Mouse (Mus musculus) heart, embryonic 10.5 days (tissue): ENCODE measurements around the gene Dspp. TPM values are rescaled to one million over a fixed set of nuclear protein-coding genes. Genes with fewer than 3 reads are reported as not detected.

Experiments used
- DNase-seq: peaks from one replicate; pipeline ENCODE4 v3.0.0-alpha.2; 2017; ENCODE audit warnings: low spot score
- H3K27ac ChIP-seq: fragments of 300-500 bp; sonication (generic); 2 replicates; pipeline ENCODE4 v1.5.1; 2016; ENCODE audit warnings: mild to moderate bottlenecking
- H3K27me3 ChIP-seq: fragments of 300-500 bp; sonication (generic); 2 replicates; pipeline ENCODE4 v1.6.1; 2016; ENCODE audit warnings: mild to moderate bottlenecking; ENCODE audit not compliant: poor library complexity, insufficient read depth, severe bottlenecking
- H3K36me3 ChIP-seq: fragments of 300-500 bp; sonication (generic); 2 replicates; pipeline ENCODE4 v1.6.1; 2016; ENCODE audit warnings: mild to moderate bottlenecking, moderate library complexity
- H3K4me1 ChIP-seq: fragments of 300-500 bp; sonication (generic); 2 replicates; pipeline ENCODE4 v1.6.1; 2016; ENCODE audit warnings: mild to moderate bottlenecking
- H3K4me3 ChIP-seq: fragments of 300-500 bp; sonication (generic); 2 replicates; pipeline ENCODE4 v1.5.1; 2016; ENCODE audit warnings: mild to moderate bottlenecking, moderate library complexity
- H3K9me3 ChIP-seq: fragments of 300-500 bp; sonication (generic); 2 replicates; pipeline ENCODE4 v1.6.1; 2016; ENCODE audit warnings: mild to moderate bottlenecking, moderate library complexity
- WGBS: fragments of 180-500 bp; shearing (Covaris S2); methylation state at CpG from one replicate; pipeline ENCODE4 v1.1.7; 2016; 5-methylcytosine and 5-hydroxymethylcytosine counted together
- polyA plus RNA-seq: library from polyadenylated mRNA; unstranded; fragments of >200 nt; fragmentation: Nextera tagmentation; extraction: Ambion mirVana; gene quantifications from 2 replicates; pipeline ENCODE4 v1.2.1, GENCODE M21; 2016

Dspp gene
- polyA plus RNA-seq, 1 experiment from 2014 or later, result not detected

GRCm38 (mm10) chr5:104218926-104219325, 48.4 kb downstream of the Dspp start:
- Histone ChIP-seq H3K27me3 (no peaks in the 10 kb centered on the region), H3K4me1 (no peaks in the 10 kb centered on the region), H3K4me3 (no peak overlapping the region), H3K36me3 (no peaks in the 10 kb centered on the region), H3K27ac (no peak overlapping the region), H3K9me3 (no peaks in the 10 kb centered on the region)
- DNase-seq, result no peak
- WGBS, result 32% methylated on average over 5 of the region's 5 CpGs

- Histone ChIP-seq H3K27me3 (no peaks in the 10 kb centered on the region), H3K36me3 (no peaks in the 10 kb centered on the region), H3K4me3 (no peak overlapping the region), H3K27ac (no peak overlapping the region), H3K4me1 (no peaks in the 10 kb centered on the region), H3K9me3 (no peaks in the 10 kb centered on the region)
- 62% methylated on average over 3 of the region's 3 CpGs for WGBS
- no peak for DNase-seq
Observed at GRCm38 (mm10) chr5:104224299-104224698, 53.8 kb downstream of the Dspp start.

DNA sequence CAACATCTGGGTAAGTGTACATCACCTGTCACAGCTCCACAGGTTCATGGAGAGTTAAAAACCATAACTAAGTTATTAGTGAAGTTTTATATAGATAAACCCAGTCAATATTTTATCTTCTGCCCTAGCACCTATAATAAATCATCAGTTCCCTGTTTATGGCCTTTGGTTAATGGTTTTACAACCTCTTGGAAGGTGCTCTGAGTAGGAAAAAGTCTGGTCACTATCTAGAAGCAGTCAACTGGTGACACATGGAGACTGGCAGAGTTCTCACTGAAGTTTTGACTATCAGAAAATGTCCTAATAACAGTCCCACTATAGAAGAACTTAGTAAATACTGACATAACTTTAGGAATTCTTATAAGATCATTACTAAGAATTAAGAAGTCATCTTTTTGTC, 54.2 kb downstream of the Dspp start:
- Histone ChIP-seq H3K9me3 (no peaks in the 10 kb centered on the region), H3K27ac (no peak overlapping the region), H3K4me1 (no peaks in the 10 kb centered on the region), H3K36me3 (no peaks in the 10 kb centered on the region), H3K4me3 (no peak overlapping the region), H3K27me3 (no peaks in the 10 kb centered on the region)
- no peak for DNase-seq

DNA sequence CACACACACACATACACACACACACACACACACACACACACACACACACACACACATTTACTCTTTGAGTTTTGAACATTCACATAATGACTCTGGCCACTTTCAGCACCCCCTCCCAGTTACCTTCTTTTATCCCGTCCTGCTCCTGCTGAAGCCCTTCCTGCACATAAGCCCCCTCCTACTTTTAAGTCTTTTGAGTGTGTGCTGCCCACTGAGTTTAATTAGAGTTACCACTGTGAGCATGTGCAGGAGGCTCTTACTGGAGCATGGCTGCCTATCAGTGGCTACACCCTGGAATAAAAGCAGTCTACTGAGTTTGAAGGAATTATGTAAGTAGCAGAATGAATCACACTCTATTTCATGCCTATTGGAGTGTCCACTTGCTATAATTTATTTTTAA, 58.0 kb downstream of the Dspp start:
- no peak overlapping the region for H3K27ac ChIP-seq
- H3K4me3 ChIP-seq, result no peak overlapping the region
- DNase-seq, result no peak
- no peaks in the 10 kb centered on the region for H3K27me3 ChIP-seq
- no peaks in the 10 kb centered on the region for H3K9me3 ChIP-seq
- no peaks in the 10 kb centered on the region for H3K4me1 ChIP-seq
- WGBS, result 38% methylated on average over 1 of the region's 1 CpGs
- no peaks in the 10 kb centered on the region for H3K36me3 ChIP-seq

Other genes starting within 250 kb of the Dspp start
- not detected in 2 replicates for gene Hsd17b13, start 193.3 kb upstream of the Dspp start, polyA plus RNA-seq
- 2.5 and 3.6 TPM in 2 replicates for gene Hsd17b11, start 148.8 kb upstream of the Dspp start, polyA plus RNA-seq
- 55.5 and 68.7 TPM in 2 replicates for gene Nudt9, start 124.4 kb upstream of the Dspp start, polyA plus RNA-seq
- not detected in 2 replicates for gene Gm17660, start 93.1 kb upstream of the Dspp start, polyA plus RNA-seq
- 11.4 and 17.7 TPM in 2 replicates for gene Sparcl1, start 57.0 kb upstream of the Dspp start, polyA plus RNA-seq
- 0.06 TPM in 1 of 2 replicates, not detected in the other for gene Dmp1, start 31.9 kb downstream of the Dspp start, polyA plus RNA-seq
- gene Ibsp, start 128.5 kb downstream of the Dspp start, polyA plus RNA-seq, result not detected in 2 replicates
- not detected in 2 replicates for gene Mepe, start 154.6 kb downstream of the Dspp start, polyA plus RNA-seq